Comparison of ENCODE assay signal across 9 mouse cellular contexts in the genomic region with DNA sequence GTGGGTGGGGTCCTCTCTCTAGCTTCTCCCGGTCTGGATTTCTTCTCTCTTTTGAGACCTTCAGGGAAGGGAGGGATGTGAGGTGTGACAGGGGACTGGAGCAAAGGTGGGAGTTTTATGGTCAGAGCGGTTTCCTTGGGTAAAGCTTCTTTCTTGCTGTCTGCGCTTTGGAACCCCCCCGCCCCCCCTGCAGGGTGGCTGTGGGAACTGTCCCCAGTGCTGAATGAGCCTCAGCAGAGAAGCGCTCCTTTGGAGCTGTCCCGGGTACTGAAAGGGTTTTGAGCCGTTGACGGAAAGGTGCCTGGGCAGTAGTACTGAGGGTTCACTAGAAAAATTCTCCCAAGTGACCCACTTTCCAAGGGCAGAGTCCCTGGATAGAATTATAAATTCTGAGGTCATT. TPM values are rescaled to one million over a fixed set of nuclear protein-coding genes. Genes with fewer than 3 reads are reported as not detected.
DNase-seq lines count a peak whose midpoint lies in the region; ATAC-seq and TF ChIP-seq lines count a peak whose summit lies in the region.
"Had no signal": no experiment of that assay in that cellular context is flagged by ENCODE, and none has a peak within 500 bp of the region (broad histone marks: within the 10 kb centered on the region; RNA-seq: fewer than 3 reads in every experiment).

No protein-coding gene starts in this region.

- WGBS in kidney, adult 2 months: 1% methylated on average over 8 of the region's 8 CpGs
- under 1% methylated on average over 8 of the region's 8 CpGs for WGBS in kidney, embryonic 16.5 days
- WGBS in hindbrain, embryonic 15.5 days: 7% methylated on average over 8 of the region's 8 CpGs

- peak; percentile 48 for DNase-seq in kidney, adult 2 months
- DNase-seq in NIH3T3 (ENCODE audit: low read depth): peak; percentile 91
- peak; percentile 32 to 57 for DNase-seq in cerebellum, postnatal 25 days
- peak; percentile 65 for DNase-seq in lung, postnatal 36 days
- DNase-seq in testis, postnatal 10 days (ENCODE audit: low spot score): peak; percentile 85
- no peak for DNase-seq in frontal cortex, postnatal 10 days (ENCODE audit: low spot score in 2 of 2)

- no peak overlapping the region for H3K4me3 ChIP-seq in kidney, adult 2 months (ENCODE audit: insufficient read depth, low read depth, low read length)
- no peak overlapping the region for H3K4me3 ChIP-seq in kidney, embryonic 16.5 days (ENCODE audit: low read length)
- no peak overlapping the region for H3K4me3 ChIP-seq in hindbrain, embryonic 15.5 days
- H3K4me3 ChIP-seq: erythroblast, embryonic 14.5 days had no signal

- H3K27ac ChIP-seq in kidney, adult 2 months (ENCODE audit: insufficient read depth, low read depth, low read length): no peak overlapping the region
- no peak overlapping the region for H3K27ac ChIP-seq in kidney, embryonic 16.5 days (ENCODE audit: low read length)
- no peak overlapping the region for H3K27ac ChIP-seq in hindbrain, embryonic 15.5 days (replicated peaks)

- H3K36me3 ChIP-seq in kidney, adult 2 months (ENCODE audit: control insufficient read depth, insufficient read depth, low read length): no peaks in the 10 kb centered on the region
- H3K36me3 ChIP-seq in kidney, embryonic 16.5 days (ENCODE audit: insufficient read depth, low read length): no peaks in the 10 kb centered on the region
- no peaks in the 10 kb centered on the region for H3K36me3 ChIP-seq in hindbrain, embryonic 15.5 days

- ATAC-seq in kidney, embryonic 16.5 days (ENCODE audit: low FRiP score, low TSS enrichment): no peak
- ATAC-seq in hindbrain, embryonic 15.5 days (ENCODE audit: low FRiP score, low read depth): no peak

- no peaks in the 10 kb centered on the region for H3K4me1 ChIP-seq in kidney, adult 2 months (ENCODE audit: control insufficient read depth, insufficient read depth, low read length)
- H3K4me1 ChIP-seq in kidney, embryonic 16.5 days (ENCODE audit: insufficient read depth, low read length): peaks cover 10% of the 10 kb centered on the region
- peaks cover 54% of the 10 kb centered on the region for H3K4me1 ChIP-seq in hindbrain, embryonic 15.5 days (replicated peaks)

- no peak overlapping the region for H3K9ac ChIP-seq in kidney, embryonic 16.5 days (replicated peaks; ENCODE audit: low read length)
- 0 out of 2 replicates have a peak overlapping the region, but pooled peaks have one; percentile 20 for H3K9ac ChIP-seq in hindbrain, embryonic 15.5 days

- TF ChIP-seq CTCF in kidney, adult 2 months (conservative IDR thresholded peaks at IDR 0.05; ENCODE audit: insufficient read depth, insufficient read length, low read depth, low read length): no peak

- no peaks in the 10 kb centered on the region for H3K9me3 ChIP-seq in kidney, embryonic 16.5 days (ENCODE audit: low read length)
- no peaks in the 10 kb centered on the region for H3K9me3 ChIP-seq in hindbrain, embryonic 15.5 days

- no peak for TF ChIP-seq POLR2A in kidney, adult 2 months (IDR thresholded peaks at IDR 0.05; ENCODE audit: low read depth, low read length)

- no peak overlapping the region for H3K4me2 ChIP-seq in kidney, embryonic 16.5 days (replicated peaks; ENCODE audit: low read depth, low read length)
- H3K4me2 ChIP-seq in hindbrain, embryonic 15.5 days: peak overlapping the region; percentile 38; the same call in 1 of the 2 replicates

- H3K27me3 ChIP-seq in kidney, adult 2 months (replicated peaks; ENCODE audit: control insufficient read depth, insufficient read depth, low read length): peaks cover 1% of the 10 kb centered on the region; the same call in 1 of the 2 replicates
- peaks cover 27% of the 10 kb centered on the region for H3K27me3 ChIP-seq in kidney, embryonic 16.5 days (ENCODE audit: insufficient read depth, low read length)
- no peaks in the 10 kb centered on the region for H3K27me3 ChIP-seq in hindbrain, embryonic 15.5 days

RNA-seq across cellular contexts. Expression of a gene that starts 4.5 kb away (rescaled TPM):
- 0.19 and 0.27 TPM in 2 replicates for polyA plus RNA-seq in kidney, adult 2 months (2012; rRNA removed)
- 0.40 and 0.41 TPM in 2 replicates for polyA plus RNA-seq in kidney, embryonic 16.5 days (2015; fragmentation: Nextera tagmentation; extraction: Ambion mirVana)
- 24.9 and 32.0 TPM in 2 replicates for polyA plus RNA-seq in hindbrain, embryonic 15.5 days (2015; fragmentation: Nextera tagmentation; extraction: Ambion mirVana)
- polyA plus RNA-seq: erythroblast, embryonic 14.5 days had no signal

RNA-seq across cellular contexts. Expression of a gene that starts 50.0 kb away (rescaled TPM):
- 28.6 and 29.0 TPM in 2 replicates for polyA plus RNA-seq in kidney, adult 2 months (2012; rRNA removed)
- 26.5 and 28.7 TPM in 2 replicates for polyA plus RNA-seq in kidney, embryonic 16.5 days (2015; fragmentation: Nextera tagmentation; extraction: Ambion mirVana)
- 17.4 and 17.6 TPM in 2 replicates for polyA plus RNA-seq in hindbrain, embryonic 15.5 days (2015; fragmentation: Nextera tagmentation; extraction: Ambion mirVana)

Comparison
In these comparisons a context has a peak if more than half of its experiments do, and no peak if none do; other contexts are left out.
1. DNase-seq: peak in kidney, adult 2 months (single experiment), NIH3T3 (single experiment), cerebellum, postnatal 25 days (2 of 2), lung, postnatal 36 days (single experiment) and testis, postnatal 10 days (single experiment); none in frontal cortex, postnatal 10 days (0 of 2).
2. RNA of a gene that starts 4.5 kb away (polyA plus RNA-seq): 24.9 to 32.0 TPM in hindbrain, embryonic 15.5 days; 0.40 to 0.41 TPM in kidney, embryonic 16.5 days and 0.19 to 0.27 TPM in kidney, adult 2 months; every median in the first group is over 10 times any median in the second.